Mouse (Mus musculus): ENCODE data around the gene Jak3.

Gene Jak3

DNA sequence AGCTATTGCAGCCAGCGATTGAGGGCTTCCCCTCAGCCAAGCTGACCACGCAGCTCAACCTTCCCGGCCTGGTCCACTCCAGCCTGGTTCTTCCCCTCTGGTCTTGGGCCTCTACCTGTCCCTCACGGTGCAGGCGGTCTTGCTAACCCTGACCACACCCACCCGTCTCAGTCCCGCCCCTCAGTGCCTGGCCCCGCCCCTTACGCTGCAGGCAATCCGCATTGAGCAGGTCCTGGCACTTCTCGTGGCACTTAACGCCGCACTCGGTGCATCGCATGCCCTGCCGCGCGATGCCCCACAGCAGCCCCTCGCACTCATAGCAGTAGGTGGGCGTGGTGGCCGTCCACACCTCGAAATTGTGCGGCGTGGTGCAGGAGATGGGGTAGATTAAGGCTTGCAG lies 21.5 kb upstream of the Jak3 start:
- TF ChIP-seq GATA4 (IDR thresholded peaks at IDR 0.05; ENCODE audit: insufficient replicate concordance, low read length) = no peak

DNA sequence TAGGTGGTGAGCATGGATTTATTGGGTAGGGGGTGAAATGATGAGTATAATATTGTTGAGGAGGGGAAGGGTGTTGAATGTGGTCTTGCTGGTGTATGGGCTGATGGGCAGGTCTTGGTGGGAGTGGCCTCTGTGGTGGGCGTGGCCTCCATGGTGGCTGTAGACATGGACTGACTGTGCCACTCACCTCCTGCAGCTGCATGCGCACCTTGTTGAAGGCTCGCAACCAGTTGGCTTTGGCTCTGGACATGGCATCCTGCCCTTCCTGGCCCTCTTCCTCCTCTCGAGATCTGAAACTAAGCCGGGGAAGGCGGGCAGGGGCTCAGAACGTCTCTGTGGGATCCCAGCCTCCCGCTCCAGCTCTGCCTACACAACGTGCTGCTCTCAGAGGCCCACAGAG lies 18.3 kb upstream of the Jak3 start:
- no peak for TF ChIP-seq GATA4 (IDR thresholded peaks at IDR 0.05; ENCODE audit: insufficient replicate concordance, low read length)

DNA sequence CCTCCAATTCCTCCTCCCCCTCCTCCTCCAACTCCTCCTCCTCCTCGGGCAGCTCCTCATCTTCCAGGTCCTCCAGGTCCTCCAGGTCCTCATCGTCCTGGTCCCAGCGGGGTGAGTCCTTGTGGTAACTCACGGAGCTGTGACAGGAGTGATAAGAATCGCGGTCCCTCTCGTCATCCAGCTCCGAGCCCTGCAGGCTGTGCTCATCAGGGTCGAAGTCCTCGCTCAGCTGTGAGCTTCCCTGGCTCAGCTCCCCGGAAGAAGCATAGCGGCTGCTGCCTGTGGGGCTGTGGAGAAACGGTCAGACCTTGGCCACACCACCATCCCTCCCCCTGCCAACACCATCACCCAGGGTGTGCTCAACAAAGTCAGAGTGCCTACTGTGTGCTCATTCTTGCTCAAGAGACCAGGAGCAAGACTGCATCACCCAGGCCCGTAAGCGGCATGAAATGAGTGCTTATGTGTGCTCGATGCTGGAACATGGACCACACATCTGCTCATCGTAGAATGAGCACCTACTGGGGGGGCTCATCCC lies 17.5 kb upstream of the Jak3 start:
- no peak for TF ChIP-seq GATA4 (IDR thresholded peaks at IDR 0.05; ENCODE audit: insufficient replicate concordance, low read length)

DNA sequence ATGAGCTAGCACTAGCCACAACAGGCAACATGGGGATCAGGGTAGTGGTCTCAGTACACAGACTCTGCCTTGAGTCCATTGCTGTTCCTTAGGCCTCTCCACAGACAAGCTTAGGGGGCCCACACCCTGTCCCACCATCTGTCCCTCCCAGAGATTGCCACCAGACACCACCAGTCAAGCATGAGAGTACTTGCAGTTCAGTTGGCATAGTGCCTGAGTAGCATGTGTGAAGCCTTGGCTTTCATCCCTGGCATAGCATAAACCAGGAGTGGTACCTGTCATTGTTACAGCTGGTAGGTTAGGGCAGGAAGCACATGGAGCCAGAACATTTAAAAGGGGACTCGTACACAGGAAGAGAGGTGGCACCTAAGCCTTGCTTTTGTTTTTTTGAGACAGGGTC lies 16.3 kb upstream of the Jak3 start:
- TF ChIP-seq GATA4 (IDR thresholded peaks at IDR 0.05; ENCODE audit: insufficient replicate concordance, low read length) = no peak

DNA sequence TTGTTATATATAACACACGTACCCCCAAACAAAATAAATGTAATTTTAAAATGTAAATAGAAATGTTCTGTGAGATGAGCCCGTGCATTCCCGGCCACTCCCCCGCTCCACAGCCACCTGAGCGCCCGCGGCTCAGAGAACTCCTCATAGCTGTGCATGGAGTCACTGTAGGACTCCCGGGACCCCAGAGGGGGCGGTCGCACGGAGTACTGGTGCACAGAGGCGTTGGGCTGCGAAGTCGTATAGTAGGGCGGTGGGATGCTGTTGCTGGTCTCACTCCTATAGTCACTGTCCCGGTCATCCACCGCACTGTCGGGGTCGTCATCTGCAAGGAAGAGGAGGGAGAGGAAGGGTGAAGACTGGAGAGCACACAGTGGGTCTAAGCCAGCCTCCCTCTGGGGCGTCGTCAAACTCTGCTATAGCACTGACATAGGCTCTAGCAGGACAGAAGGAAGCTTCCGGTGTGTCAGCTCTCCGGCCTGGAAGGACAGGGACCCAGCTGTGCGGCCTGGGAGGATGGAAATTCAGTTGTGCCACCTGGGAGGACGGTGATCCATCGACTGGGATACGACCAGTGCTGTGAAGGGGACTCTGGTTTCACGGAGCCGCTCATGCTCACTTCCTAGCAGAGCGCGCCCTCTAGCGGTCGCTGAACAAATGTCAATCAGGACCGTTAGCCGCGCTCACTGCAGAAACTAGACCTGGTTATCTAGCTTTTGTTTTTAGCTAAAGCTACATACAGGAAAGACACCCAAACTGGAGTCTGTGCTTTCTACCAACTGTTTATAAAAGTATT lies 15.6 kb upstream of the Jak3 start:
- no peak for TF ChIP-seq GATA4 (IDR thresholded peaks at IDR 0.05; ENCODE audit: insufficient replicate concordance, low read length)

DNA sequence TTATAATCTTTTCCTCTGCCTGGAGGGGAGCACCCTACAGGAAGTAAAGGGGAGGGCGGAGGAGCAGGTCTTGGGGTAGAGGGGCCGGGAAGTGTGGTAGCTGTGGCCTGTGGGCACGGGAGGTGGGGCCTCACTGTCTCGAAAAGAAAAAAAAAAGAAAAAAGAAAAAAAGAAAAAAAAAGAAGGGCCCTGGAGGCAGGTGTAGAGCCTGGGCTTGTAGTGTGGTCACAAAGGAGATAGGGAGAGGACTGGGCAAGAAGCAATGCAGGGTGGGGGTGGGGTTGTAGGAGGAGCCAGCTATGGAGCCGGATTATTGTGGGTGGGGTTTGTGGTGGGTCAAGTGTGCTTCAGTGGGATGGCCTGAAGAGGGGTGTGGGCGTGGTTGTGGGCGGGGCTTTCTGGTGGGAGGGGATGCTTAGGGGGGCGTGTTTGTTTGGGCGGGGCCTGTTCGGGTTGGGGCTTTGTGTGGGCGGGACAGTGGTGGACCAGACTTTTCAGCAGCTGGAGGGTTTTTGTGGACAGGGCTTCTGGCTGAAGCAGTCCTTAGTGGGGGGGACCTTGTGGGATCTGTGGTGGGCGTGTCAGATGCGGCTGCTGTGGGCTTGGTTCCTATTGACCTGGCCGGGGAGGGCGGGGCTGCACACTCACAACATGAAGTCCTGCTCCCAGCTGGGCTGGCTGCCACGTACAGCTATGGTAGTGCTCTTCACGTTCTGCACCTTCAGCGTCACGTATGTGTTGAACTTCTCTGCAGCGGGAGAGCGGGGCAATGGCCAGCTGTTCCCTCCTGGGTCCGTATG lies 10.6 kb upstream of the Jak3 start:
- TF ChIP-seq GATA4 (IDR thresholded peaks at IDR 0.05; ENCODE audit: insufficient replicate concordance, low read length) = no peak

DNA sequence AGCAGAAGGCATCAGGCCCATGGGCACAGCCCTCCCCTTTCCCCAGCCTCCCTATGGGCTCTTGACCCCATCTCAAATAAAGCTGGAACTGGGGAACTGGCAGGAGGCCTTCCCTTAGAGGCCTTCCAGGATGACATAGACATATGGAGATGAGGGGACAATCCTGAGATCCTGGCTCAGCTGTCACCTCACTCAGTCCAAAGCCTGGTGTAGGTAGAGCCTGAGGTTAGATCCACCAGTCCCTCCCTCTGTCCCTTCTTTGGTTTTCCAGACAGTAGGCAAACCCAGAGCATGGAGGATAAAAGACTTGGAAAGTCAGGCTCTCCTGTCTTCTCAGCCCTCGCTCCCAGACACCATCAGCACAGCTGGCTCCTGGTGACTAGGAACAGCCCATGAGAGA lies 9.2 kb upstream of the Jak3 start:
- TF ChIP-seq GATA4 (IDR thresholded peaks at IDR 0.05; ENCODE audit: insufficient replicate concordance, low read length) = no peak

DNA sequence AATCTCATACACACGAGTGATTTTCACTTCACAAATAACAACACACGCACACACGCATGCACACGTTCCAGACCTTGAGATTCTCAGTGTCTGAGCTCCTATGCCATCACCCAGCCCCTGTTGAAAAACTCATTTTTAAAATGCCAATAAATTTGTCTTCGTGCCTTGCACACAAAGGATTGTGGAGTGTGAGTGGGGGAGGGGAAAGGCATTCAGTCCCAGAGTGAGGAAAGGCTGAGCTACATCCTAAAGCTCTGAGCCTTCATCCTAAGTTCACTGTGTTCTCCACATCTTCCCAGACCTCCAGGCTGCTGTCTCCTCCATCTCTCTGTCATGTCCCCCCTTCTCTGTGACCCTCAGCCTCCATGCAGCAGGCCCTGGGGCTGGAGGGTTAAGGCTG lies 8.8 kb upstream of the Jak3 start:
- TF ChIP-seq GATA4 (IDR thresholded peaks at IDR 0.05; ENCODE audit: insufficient replicate concordance, low read length) = no peak

DNA sequence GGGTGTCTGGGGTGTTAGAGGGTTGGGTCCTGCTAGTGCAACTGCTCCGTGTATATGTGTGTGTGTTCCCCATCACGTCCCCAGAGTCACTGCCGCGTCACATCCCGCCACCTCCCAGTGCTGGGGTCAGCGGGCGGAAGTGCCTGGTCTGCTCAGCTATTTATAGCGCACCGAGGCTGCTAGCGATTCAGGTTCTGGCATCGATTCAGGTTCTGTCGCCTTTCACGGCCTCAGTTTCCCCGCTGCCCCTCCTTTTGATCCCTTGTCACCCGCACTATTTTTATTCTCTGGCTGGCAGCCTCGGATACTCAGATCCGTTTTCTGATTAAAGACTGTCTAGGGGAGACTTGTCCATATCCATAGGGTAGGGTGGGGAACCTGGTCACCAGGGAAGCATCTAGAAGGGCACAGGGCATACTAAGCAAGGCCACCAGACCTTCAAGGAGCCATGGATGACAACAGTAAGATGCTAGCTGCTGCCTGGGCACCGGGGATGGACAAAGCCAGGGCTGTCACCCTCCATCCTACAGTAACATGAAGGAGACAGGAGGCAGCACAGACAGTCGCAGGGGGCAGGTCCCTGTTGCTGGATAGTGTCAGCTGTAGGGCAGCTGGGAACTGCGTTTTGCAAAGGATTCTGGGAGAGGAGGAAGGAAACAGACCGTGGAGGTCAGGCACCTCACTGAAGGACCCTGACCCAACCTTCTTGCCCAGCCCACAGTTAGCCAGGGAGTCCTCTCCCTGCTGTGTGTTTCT lies 7.7 kb upstream of the Jak3 start:
- no peak for TF ChIP-seq GATA4 (IDR thresholded peaks at IDR 0.05; ENCODE audit: insufficient replicate concordance, low read length)

DNA sequence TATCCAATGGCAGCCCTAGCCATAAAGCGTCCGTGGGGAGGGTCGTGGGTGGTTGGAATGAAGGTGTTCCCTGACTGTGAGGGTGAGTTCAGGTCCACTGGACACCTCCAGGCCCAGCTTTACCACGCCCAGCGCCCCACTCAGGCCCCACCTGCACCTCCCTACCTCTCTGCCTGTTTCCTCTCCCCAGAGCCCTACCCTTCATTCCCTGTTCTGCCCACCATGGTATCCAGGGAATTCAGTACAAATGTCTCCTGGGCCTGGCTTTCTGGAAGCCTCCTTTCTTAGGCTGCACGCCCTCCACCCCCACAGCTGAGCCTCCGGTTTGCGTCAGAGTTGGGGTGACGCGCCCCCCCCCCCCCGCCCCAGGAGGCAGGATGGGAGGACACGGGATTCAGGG lies 5.9 kb upstream of the Jak3 start:
- TF ChIP-seq GATA4 (IDR thresholded peaks at IDR 0.05; ENCODE audit: insufficient replicate concordance, low read length) = no peak

DNA sequence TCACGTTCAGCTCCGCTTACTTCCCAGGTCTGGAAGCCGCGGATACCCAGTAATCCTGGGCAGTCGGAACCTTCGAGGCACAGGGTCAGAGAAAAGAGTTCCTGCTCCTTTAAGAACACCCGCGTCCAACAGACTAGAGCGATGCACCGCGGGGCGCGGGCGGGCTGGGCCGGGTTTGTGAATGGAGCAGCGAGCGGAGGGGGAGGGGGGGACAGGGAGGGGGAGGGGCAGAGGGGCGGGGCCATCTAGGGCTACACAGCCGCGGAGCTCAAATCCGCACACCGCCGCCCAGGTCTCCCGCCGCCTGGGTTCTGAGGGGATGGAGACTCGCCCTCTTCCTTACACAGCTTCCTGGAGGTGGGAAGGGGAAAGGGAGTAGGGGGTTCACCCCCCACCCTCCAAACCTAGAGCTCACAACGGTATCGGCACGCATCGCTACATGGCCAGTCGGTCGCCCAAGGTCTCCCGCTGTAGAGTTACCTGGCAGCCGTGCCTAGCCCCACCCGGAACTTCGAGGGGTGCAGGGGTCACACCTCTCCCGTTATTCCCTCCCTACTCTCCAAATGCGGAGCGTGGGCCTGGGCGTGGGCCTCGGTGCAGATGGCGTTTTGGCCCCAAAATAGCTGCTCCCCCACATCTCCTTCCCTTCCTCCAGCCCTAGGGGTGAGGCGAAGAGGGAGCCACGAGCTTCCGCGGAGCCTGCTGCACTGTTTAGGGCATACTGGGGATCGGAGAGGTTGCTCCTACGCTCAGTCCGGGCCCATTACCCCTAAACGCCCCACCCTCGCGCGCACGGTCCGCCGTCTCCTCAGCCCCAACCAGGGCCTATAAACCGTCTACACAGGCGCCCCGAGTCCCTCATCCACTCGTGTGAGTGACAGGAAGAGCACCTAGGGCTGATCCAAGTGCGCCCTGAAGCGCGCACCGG lies 5.2 kb upstream of the Jak3 start:
- no peak for TF ChIP-seq GATA4 (IDR thresholded peaks at IDR 0.05; ENCODE audit: insufficient replicate concordance, low read length)

DNA sequence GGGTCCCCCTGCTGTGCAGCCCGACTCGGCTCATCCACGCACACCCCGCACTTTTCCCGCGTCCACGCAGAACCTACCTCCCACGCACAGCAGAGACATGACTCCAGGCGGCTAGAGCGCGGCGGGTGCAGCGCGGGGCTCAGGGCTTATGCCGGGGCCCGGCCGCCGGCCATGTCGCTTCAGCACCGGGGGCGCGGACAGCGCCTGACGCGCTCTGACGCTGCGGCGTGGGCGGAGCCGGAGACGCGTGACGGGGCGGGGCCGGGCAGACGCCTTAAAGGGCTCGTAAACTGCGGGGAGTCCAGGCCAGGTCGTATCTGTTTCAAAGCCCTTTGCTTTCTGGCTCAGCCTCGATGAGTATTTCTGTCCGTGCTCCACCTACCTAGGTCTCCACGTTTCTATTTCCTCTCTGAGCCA lies 4.5 kb upstream of the Jak3 start, which contains the start of gene Unc13a:
Gene Unc13a, minus strand, starts transcription at position 209 of the 417 bp plus-strand sequence.
- TF ChIP-seq GATA4 (IDR thresholded peaks at IDR 0.05; ENCODE audit: insufficient replicate concordance, low read length) = no peak

DNA sequence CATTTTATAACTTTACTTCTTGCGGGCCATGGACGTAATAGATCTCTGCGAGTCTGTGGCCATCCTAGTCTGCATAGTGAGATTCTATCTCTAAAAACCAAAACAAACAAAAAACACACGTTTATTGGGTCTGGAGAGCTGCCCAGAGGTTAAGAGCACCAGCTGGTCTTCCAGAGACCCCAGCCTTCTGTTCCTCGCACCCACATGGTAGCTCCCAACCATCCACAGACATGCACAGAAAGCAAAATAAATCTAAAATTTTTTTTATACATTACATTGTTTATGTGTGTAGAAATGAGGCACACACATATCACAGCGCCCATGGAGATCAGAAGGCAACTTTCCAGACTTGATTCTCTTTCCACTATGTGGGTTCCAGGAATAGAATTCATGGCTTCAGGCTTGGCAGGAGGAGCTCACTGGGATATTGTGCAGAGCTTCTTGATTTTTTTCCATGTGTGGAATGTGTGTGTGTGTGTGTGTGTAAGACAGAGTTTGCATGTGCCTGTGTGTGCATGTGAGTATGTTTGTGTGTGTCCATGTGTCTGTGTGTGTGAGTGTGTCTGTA lies 3.8 kb upstream of the Jak3 start:
- TF ChIP-seq GATA4 (IDR thresholded peaks at IDR 0.05; ENCODE audit: insufficient replicate concordance, low read length) = no peak

DNA sequence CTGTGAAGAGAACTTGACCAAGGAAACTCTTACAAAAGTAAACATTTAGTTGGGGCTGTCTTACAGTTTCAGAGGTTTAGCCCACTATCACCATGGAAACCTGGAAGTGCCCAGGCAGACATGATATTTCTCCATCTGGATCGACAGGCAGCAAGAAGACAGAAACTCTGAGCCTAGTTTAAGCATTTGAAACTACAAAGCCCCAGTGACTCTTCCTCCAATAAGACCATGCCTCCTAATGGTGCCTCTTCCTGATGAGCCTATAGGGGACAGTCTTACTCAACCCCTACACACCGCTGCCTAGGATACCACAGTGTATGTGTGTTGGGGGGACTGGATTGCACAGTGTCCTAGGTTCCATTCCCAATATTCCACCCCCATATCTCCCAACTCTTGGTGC lies 2.0 kb upstream of the Jak3 start:
- TF ChIP-seq GATA4 (IDR thresholded peaks at IDR 0.05; ENCODE audit: insufficient replicate concordance, low read length) = no peak

Data from liver, adult (tissue).